Mouse (Mus musculus) heart, adult 8-10 months (tissue): ENCODE data around the gene Gm20388. TPM values are rescaled to one million over a fixed set of nuclear protein-coding genes. Genes with fewer than 3 reads are reported as not detected.

ENCODE experiments used
- DNase-seq: peaks from one replicate; pipeline ENCODE4 v3.0.0; 2022; ENCODE audit warnings: low spot score
- total RNA-seq, 4 experiments: library from RNA; stranded (reverse); gene quantifications; 2 replicates each; pipeline ENCODE4 v1.2.4; 2022

Gene Gm20388
- total RNA-seq, 4 experiments from 2014 or later: 4.2 to 6.7 TPM; not detected in 2

DNA sequence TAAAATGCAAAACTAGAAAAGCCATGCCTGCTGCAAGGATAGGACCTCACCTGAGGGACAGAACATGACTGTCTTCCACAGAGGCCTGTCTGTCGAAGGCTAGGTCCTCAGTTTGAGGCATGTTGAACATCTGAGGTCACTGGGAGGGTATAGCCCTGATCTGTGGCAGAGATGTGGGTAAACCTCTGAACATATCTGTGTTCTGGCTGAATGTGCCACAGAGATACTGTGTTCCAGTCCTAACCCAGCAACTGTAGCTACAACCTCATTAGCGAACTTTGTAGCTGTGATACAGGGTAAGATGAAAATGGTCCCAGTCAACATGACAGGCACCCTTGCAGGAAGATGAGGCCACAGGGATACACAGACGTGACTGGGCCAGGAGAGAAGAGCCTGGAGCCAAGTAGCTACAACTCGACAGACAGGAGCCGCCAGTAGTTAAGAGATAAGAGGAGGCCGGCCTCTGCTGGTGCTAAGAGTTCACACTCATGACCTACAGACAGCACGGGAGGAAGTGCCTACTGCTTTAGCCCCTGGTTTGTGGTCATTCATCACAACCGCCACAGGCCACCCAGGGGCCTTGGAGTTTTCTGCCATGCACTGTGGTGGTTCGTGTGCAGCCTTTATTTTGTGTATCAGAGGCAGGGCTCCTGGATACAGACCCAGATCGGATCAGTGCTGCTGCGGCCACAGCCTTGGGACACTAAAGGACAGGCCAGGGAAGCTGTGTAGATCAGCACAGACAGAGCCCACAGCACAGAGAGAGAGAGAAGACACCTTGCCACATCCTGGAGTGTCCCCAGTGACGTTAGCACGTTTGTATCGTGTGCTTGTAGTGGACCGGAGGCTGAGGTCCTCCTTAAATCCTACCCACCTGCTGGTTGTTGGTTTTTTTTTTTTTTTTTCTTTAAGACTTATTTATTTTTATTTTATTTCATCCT, 2439.0 kb downstream of the Gm20388 start:
- DNase-seq: no peak

GRCm38 (mm10) chr8:122350309-122351089, 2439.9 kb downstream of the Gm20388 start:
- DNase-seq: no peak

- DNase-seq: no peak
Measured at GRCm38 (mm10) chr8:122354157-122354556, 2443.5 kb downstream of the Gm20388 start.

DNA sequence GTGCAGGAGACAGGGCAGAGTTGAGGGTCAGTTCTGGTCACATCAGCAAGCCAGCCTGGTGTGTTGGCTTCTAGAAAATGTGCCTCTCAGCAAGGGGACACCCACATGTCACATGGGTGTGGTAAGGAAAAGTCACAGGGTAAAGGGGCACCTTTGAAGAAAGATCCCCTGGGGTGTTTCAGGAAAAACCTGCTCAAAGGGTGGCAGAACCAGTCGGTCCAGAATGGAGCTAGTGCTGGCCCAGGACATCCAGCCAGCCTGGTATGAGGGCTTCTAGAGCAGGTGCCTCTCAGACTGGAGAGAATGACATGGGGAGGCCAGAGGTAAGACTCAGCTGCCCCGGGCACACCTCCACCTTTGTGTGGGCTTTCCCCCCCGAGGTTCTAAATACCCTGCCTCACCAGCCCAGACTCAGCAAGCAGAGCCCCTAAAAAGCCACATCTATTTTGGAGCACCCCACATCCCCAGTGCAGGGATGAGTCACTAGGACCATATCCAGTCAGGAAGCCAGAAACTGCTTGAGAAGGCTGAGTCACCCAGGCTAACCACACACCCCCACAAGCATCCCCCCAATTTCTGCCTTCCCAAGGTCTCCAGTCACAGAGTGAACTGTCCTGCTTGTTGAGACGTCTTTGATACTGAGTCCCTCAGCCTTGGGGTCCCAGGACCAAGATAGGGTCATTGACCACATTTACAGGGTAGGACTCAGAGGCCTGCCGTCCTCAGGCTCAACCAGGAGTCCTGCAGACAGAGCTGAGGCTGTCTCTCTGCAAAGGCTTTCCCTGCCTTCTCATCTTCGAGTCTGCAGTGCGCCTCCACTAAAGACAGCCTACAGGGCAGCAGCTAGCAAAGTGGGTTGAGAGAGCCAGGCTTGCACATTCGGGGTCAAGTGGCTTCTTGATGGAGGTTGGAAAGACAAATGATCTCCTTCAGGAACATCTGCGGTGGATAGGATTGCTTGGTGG, 2445.3 kb downstream of the Gm20388 start:
- no peak for DNase-seq

DNA sequence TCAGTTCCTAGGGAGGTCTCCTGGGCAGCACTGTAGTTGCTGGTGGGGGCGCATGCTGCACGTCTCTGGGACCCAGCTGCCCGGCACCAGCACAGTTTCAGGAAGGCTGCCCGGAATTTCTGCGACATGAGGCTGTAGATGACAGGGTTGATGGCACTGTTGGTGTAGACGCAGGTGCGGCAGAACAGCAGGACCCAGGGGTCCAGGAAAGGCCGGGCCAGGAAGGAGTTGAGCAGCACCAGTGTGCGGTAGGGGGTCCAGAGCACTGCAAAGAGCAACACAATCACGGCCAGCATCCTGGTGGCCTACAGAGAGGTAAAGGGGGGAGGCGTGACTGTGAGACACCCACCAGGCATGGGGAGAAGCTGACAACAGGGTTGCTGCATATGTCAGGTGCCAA, 2446.6 kb downstream of the Gm20388 start:
- no peak for DNase-seq

DNA sequence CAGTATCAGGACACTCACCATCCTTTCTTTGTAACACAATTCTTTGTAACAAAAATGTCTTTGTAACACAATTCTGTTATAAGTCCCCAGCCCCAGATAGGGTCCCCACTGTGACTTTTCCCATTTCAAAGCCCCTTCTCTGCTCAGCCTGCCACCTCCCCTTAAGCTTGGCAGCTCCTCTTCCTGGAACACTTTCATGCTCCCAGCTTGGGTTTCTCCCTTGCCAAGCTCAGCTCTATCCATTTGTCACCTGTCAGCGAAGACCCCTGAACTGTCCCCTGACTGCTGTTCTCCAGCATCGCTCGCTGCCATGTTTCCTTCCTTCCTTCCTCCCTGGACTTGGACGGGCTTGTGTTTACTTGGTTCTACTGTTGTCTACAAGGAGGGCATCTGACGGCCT, 2447.0 kb downstream of the Gm20388 start:
- DNase-seq: no peak

GRCm38 (mm10) chr8:122359111-122359775, 2448.6 kb downstream of the Gm20388 start:
- no peak for DNase-seq

- no peak for DNase-seq
Measured at GRCm38 (mm10) chr8:122360696-122361416, 2450.2 kb downstream of the Gm20388 start, which contains the start of gene Trhr2. Gene Trhr2, minus strand, starts transcription at chr8:122360746.

DNA sequence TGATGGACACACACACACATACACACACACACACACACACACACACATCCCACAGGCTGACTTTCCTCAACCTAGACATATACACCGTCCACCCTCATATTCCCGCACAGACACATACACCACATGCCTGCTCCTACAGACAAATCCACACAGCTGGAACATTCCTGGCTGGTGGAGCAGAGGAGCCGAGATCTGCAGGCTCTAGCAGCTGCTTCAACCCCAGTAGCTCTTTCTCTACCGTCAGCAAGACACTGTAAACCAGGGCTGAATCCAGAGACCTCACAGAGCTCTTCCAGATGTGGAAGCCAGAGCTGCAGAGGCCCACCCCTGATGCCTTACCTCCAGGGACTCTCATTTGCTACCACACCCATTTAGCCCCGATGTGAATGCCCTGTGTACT, 2451.6 kb downstream of the Gm20388 start:
- DNase-seq: no peak

DNA sequence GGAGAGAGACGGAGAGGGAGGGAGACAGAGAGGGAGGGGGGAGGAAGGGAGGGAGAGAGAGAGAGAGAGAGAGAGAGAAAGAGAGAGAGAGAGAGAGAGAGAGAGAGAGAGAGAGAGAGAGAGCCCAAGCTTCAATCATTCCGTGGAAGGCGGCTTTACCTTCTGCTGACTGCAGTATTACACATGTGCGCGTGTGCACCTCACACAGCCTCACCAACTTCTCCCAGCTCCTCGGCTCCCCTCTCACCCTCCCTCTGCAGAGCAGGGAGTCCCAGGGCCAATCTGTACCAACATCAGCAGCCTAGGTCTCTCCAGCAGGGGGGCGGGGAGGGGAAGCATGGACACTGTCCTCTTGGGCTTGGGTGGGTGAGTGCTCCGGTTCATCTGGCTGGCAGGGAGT, 2452.3 kb downstream of the Gm20388 start:
- no peak for DNase-seq

DNA sequence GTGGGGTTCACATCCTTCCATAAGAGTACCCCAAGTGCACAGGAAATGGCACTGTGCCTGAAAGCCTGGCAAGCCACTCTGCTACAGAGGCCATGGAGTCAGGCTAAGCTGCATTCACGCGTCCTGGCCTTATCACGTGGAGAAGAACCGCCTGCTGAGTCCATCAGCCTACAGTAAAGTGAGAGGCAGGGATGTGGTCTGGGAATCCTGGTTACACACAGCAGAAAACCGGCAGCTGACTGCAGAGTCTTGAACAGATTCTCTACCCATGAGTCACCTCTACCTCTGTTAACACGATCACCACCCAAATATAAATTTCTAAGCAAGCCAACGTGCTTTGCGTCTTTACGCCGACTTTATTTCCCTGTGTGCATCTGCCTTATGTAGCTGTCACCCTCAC, 2457.9 kb downstream of the Gm20388 start:
- DNase-seq: no peak

GRCm38 (mm10) chr8:122369665-122370064, 2459.0 kb downstream of the Gm20388 start:
- DNase-seq: peak; percentile 57

DNA sequence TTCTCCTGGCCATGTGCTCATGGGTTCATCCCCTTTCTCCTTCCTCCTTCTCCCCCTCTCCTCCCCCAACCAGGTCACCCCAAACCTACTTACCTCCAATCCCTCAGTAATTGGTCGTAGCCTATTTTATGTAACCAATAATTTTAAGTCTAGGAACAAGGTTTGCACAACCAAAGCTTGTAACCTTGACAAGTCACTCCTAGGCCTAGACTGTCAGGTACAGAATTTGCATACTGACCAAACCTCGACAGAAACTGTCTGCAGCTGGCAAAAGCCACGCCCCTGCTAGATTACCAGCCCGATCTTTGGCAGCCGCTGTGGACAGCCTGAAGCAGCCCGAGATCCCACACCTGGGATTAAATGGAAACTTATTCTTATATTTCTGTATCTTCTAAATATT, 2461.1 kb downstream of the Gm20388 start:
- no peak for DNase-seq

DNA sequence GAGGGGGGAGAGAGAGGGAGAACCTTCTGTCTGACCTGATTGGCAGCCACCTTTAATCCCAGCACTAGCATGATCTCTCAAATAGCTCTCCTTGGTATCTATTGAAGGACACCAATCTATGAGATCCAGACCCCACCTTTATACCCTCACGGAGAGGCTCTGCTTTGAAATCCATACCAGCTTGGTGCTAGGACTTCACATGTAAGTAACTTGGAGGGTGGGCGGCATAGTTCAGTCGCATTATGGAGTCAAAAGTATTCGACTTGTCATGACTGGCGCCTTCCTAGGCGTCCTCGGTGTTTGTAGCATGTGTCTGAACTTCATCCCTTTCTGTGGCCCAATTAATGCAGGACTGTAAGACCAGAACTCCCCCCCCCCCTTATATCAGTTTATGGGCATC, 2464.7 kb downstream of the Gm20388 start:
- DNase-seq: no peak

DNA sequence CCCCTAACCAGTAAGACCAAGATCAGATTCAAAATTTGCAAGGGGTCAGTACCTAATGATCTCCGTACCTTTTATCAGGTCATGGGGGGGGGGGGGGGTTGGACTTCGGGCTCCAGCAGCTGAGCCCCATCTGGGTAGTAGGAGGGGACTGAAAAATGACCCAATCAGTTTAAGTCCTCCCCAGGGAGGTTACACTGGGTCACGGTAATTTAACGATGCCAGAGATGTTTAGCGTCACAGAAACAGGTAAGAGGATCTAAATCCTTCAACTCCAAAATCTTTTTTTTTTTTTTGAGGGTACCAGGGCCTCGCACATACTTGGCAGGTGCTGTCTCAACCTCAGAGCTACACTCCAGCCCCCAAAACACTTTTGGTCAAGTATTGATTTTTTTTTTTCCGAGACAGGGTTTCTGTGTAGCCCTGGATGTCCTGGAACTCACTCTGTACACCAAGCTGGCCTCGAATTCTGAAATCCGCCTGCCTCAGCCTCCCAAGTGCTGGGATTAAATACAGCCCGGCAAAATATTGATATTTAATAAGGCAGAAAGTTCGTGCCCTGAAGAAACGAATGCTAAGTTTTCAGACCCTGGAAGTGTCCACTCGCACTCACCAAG, 2465.2 kb downstream of the Gm20388 start:
- no peak for DNase-seq

- peak; percentile 98 for DNase-seq
Measured at GRCm38 (mm10) chr8:122376365-122377231, 2466.0 kb downstream of the Gm20388 start, which contains the start of gene Zc3h18. Gene Zc3h18, plus strand, starts transcription at chr8:122376609.

GRCm38 (mm10) chr8:122383039-122383438, 2472.4 kb downstream of the Gm20388 start:
- no peak for DNase-seq

DNA sequence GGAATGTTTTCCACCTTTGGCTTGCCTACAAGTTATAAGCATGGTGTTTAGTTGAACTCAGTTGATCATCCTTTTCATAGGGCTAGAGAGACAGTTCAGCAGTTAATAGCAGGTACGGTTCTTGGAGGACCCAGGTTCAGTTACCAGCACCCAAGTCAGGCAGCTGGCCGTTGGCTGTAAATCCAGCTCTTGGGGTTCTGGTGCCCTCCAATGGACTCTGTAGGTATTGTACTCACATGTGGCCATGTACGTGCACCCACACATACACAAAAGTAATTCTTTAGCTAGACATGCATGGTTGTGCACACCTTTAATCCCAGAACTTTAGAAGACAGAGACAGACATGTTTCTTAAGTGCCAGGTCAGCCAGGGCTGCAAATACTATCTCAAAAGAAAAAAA, 2478.7 kb downstream of the Gm20388 start:
- no peak for DNase-seq

DNA sequence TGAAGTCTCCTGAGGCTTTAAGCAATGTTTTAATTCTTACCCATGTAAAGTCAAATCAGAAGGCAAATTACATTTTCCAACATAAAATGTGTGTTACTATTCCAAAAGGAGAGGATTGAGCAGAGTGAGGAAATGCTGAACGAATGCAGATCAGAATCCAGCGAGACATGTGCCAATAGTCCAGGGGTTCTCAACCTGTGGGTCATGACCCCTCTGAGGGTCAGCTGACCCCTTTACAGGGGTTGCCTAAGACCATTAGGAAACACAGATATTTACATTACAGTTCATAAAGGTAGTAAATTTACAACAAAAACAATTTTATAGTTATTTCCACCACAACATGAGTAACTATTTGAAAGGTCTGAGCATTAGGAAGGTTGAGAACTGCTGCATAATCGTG, 2480.1 kb downstream of the Gm20388 start:
- DNase-seq: no peak
